Mouse (Mus musculus) megakaryocyte-erythroid progenitor cell, adult 5-6 weeks (primary cell): Measurements from ENCODE around the gene P2rx7. TPM values are rescaled to one million over a fixed set of nuclear protein-coding genes. Genes with fewer than 3 reads are reported as not detected.

ENCODE experiments used
- ATAC-seq: replicated peaks from 2 replicates; pipeline ENCODE4 v1.8.0; 2016; ENCODE audit warnings: mild to moderate bottlenecking, inconsistent platforms; ENCODE audit not compliant: severe bottlenecking, poor library complexity, low FRiP score, low TSS enrichment
- total RNA-seq, 2 experiments: library from RNA; stranded (forward) in 1 of 2; stranded (reverse) in 1 of 2; fragments of 200-1000, 215-1000 nt in 1 of 2; fragments of >200 nt in 1 of 2; fragmentation: Nextera tagmentation in 1 of 2; gene quantifications; 2 replicates each; pipeline ENCODE4 v1.2.3; 2014 to 2017

Gene P2rx7
- total RNA-seq, 2 experiments from 2014 or later = 1.2 to 2.9 TPM

- ATAC-seq = no peak
These were observed 74.7 kb downstream of the P2rx7 start for GRCm38 (mm10) chr5:122718400-122718799.

- ATAC-seq = no peak
These were observed 75.5 kb downstream of the P2rx7 start for GRCm38 (mm10) chr5:122719168-122719567.

GRCm38 (mm10) chr5:122725453-122725852 is 81.7 kb downstream of the P2rx7 start:
- no peak for ATAC-seq

GRCm38 (mm10) chr5:122726068-122726467 is 82.4 kb downstream of the P2rx7 start:
- ATAC-seq = peak; percentile 39; the same call in 1 of the 2 replicates

GRCm38 (mm10) chr5:122726595-122726994 is 82.9 kb downstream of the P2rx7 start:
- no peak for ATAC-seq

- ATAC-seq = no peak
These were observed 83.4 kb downstream of the P2rx7 start for GRCm38 (mm10) chr5:122727096-122727495.

- no peak for ATAC-seq
These were observed 87.1 kb downstream of the P2rx7 start for GRCm38 (mm10) chr5:122730776-122731175.

- peak; percentile 60 for ATAC-seq
These were observed 87.6 kb downstream of the P2rx7 start for GRCm38 (mm10) chr5:122731321-122731720.

GRCm38 (mm10) chr5:122731991-122732673 is 88.4 kb downstream of the P2rx7 start:
- 0 out of 2 replicates have a peak, but pooled peaks have one; percentile 13 for ATAC-seq

- ATAC-seq = peak; percentile 65; the same call in 1 of the 2 replicates
These were observed 90.2 kb downstream of the P2rx7 start for GRCm38 (mm10) chr5:122733881-122734280.

GRCm38 (mm10) chr5:122735853-122736252 is 92.1 kb downstream of the P2rx7 start:
- ATAC-seq = no peak

- no peak for ATAC-seq
These were observed 93.0 kb downstream of the P2rx7 start for GRCm38 (mm10) chr5:122736761-122737160.

Other genes with a start within 250 kb of the P2rx7 start
- 27.5 and 42.7 TPM in 2 replicates for gene Anapc7, start 222.2 kb upstream of the P2rx7 start, total RNA-seq (2014; fragmentation: Nextera tagmentation)
- gene Anapc7, start 222.2 kb upstream of the P2rx7 start, total RNA-seq (2017) = 24.3 and 35.3 TPM in 2 replicates
- 72.8 and 80.7 TPM in 2 replicates for gene Atp2a2, start 141.7 kb upstream of the P2rx7 start, total RNA-seq (2014; fragmentation: Nextera tagmentation)
- 100 and 106 TPM in 2 replicates for gene Atp2a2, start 141.7 kb upstream of the P2rx7 start, total RNA-seq (2017)
- gene Ift81, start 29.4 kb upstream of the P2rx7 start, total RNA-seq (2014; fragmentation: Nextera tagmentation) = 1.7 and 6.7 TPM in 2 replicates
- gene Ift81, start 29.4 kb upstream of the P2rx7 start, total RNA-seq (2017) = 4.7 and 6.1 TPM in 2 replicates
- gene P2rx4, start 63.6 kb downstream of the P2rx7 start, total RNA-seq (2014; fragmentation: Nextera tagmentation) = 15.5 and 29.1 TPM in 2 replicates
- 5.7 and 8.8 TPM in 2 replicates for gene P2rx4, start 63.6 kb downstream of the P2rx7 start, total RNA-seq (2017)
- 39.0 and 40.9 TPM in 2 replicates for gene Camkk2, start 135.5 kb downstream of the P2rx7 start, total RNA-seq (2014; fragmentation: Nextera tagmentation)
- 15.8 and 18.4 TPM in 2 replicates for gene Camkk2, start 135.5 kb downstream of the P2rx7 start, total RNA-seq (2017)
- 338 and 413 TPM in 2 replicates for gene Anapc5, start 177.4 kb downstream of the P2rx7 start, total RNA-seq (2014; fragmentation: Nextera tagmentation)
- 279 and 302 TPM in 2 replicates for gene Anapc5, start 177.4 kb downstream of the P2rx7 start, total RNA-seq (2017)
- 7.6 and 10.4 TPM in 2 replicates for gene Rnf34, start 206.1 kb downstream of the P2rx7 start, total RNA-seq (2014; fragmentation: Nextera tagmentation)
- 15.4 and 22.2 TPM in 2 replicates for gene Rnf34, start 206.1 kb downstream of the P2rx7 start, total RNA-seq (2017)